Mouse (Mus musculus) lung, embryonic 16.5 days (tissue): ENCODE measurements around the gene Tuba3a. TPM values are rescaled to one million over a fixed set of nuclear protein-coding genes. Genes with fewer than 3 reads are reported as not detected.

Experiments
- ATAC-seq: fragments of 200-750 bp; cut with Nextera tagmentation; 2 replicates; pipeline ENCODE4 v1.8.0; 2017; ENCODE audit warnings: low read depth, mild to moderate bottlenecking, moderate library complexity
- H3K27ac ChIP-seq: fragments of 300-500 bp; sonication (generic); 2 replicates; pipeline ENCODE4 v1.5.1; 2014; ENCODE audit warnings: mild to moderate bottlenecking, control low read depth, low read length
- H3K27me3 ChIP-seq: fragments of 300-500 bp; sonication (generic); 2 replicates; pipeline ENCODE4 v1.6.1; 2014; ENCODE audit warnings: low read depth, low read length, mixed read lengths; ENCODE audit not compliant: control insufficient read depth, insufficient read depth
- H3K36me3 ChIP-seq: fragments of 300-500 bp; sonication (generic); 2 replicates; pipeline ENCODE4 v1.6.1; 2014; ENCODE audit warnings: low read length; ENCODE audit not compliant: control insufficient read depth, insufficient read depth
- H3K4me1 ChIP-seq: fragments of 300-500 bp; sonication (generic); replicated peaks from 2 replicates; pipeline ENCODE4 v1.6.1; 2014; ENCODE audit warnings: low read length, mixed read lengths; ENCODE audit not compliant: control insufficient read depth, insufficient read depth
- H3K4me2 ChIP-seq: fragments of 300-500 bp; sonication (generic); 2 replicates; pipeline ENCODE4 v1.6.1; 2014; ENCODE audit warnings: low read depth, low read length, control low read depth
- H3K4me3 ChIP-seq: fragments of 300-500 bp; sonication (generic); 2 replicates; pipeline ENCODE4 v1.5.1; 2014; ENCODE audit warnings: mild to moderate bottlenecking, low read length, control low read depth
- H3K9ac ChIP-seq: fragments of 300-500 bp; sonication (generic); 2 replicates; pipeline ENCODE4 v1.6.1; 2014; ENCODE audit warnings: low read length, control low read depth
- H3K9me3 ChIP-seq: fragments of 300-500 bp; sonication (generic); 2 replicates; pipeline ENCODE4 v1.6.1; 2016; ENCODE audit warnings: low read length; ENCODE audit not compliant: control insufficient read depth
- WGBS: fragments of 180-500 bp; shearing (Covaris S2); extraction: QIAGEN DNeasy Blood & Tissue Kit; methylation state at CpG from one replicate; pipeline ENCODE4 v1.1.7; 2014; 5-methylcytosine and 5-hydroxymethylcytosine counted together
- polyA plus RNA-seq: library from polyadenylated mRNA; unstranded; fragments of >200 nt; fragmentation: Nextera tagmentation; extraction: Ambion mirVana; gene quantifications from 2 replicates; pipeline ENCODE4 v1.2.1, GENCODE M21; 2015

The Tuba3a gene
- polyA plus RNA-seq, 1 experiment from 2014 or later: 0.16 TPM

DNA sequence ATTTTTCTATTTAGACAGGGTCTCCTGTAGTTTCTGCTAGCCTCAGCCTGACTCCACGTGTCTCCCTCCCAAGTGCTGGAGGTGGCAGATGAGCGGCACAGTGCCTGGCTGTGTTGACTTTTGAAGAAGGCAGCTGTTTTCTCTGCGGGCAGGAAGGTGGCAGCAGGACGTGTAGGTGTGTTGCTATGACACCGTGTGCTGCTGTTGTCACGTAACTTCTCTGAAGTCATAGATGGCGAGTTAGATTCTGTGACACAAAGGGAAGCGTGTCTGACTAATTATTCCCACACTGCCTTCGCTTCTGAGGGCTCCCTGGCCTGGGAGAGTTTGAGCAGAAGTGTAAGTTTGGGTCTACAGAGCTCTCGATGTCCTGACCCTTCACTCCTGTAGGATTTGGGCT lies 20.6 kb downstream of the Tuba3a start:
- H3K27me3 ChIP-seq: no peaks in the 10 kb centered on the region
- no peak overlapping the region for H3K27ac ChIP-seq
- H3K4me2 ChIP-seq: no peak overlapping the region
- WGBS: 30% methylated on average over 10 of the region's 10 CpGs
- no peak for ATAC-seq
- H3K4me1 ChIP-seq: no peaks in the 10 kb centered on the region
- H3K36me3 ChIP-seq: no peaks in the 10 kb centered on the region
- H3K9me3 ChIP-seq: no peaks in the 10 kb centered on the region
- H3K9ac ChIP-seq: no peak overlapping the region
- H3K4me3 ChIP-seq: no peak overlapping the region

DNA sequence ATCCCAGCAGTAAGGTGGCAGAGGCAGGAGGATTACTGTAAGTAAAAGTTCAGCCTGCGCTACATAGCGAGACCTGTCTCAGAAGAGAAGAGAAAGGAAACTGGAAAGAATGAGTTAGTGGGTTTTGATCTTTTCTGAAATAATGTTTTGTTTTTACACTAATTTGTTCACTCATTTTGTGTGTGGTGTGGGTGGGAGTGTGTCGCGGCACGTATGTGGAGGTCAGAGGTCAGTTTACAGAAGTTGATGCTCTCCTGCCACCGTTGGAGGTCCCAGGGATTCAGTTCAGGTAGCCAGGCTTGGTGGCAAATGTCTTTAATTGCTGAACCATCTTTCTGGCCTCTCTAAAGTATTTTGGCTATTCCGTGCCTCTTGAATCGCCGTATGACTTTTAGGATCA lies 21.6 kb downstream of the Tuba3a start:
- ATAC-seq: no peak
- H3K9me3 ChIP-seq: no peaks in the 10 kb centered on the region
- no peak overlapping the region for H3K9ac ChIP-seq
- no peak overlapping the region for H3K27ac ChIP-seq
- no peaks in the 10 kb centered on the region for H3K36me3 ChIP-seq
- no peak overlapping the region for H3K4me3 ChIP-seq
- no peak overlapping the region for H3K4me2 ChIP-seq
- no peaks in the 10 kb centered on the region for H3K4me1 ChIP-seq
- 72% methylated on average over 9 of the region's 9 CpGs for WGBS
- no peaks in the 10 kb centered on the region for H3K27me3 ChIP-seq

DNA sequence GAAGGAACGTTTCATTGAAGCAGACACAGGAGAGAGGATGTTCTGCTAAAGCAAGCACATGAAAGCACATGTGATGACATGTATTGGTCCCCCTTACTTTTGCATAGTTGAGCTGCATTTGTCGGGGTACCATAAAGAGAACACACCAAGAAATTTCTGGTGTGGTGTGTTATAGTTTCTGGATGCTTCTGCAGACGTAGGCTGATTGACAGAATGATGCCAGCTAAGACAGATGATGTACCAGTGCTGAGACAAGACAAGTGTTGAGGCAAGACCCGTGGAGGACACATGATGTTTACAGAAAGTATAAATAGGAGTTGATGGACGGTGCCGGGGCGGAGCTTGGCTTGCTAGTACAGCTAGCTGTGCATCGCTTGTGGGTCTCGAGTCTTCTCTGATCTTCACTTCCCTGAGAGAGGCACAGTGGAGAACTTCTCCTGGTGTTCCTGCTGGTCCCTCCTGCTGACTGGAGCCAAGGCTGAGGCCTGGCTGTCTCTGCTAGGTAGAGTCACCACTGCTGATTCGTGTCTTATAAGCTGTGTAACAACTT lies 25.8 kb downstream of the Tuba3a start:
- H3K9me3 ChIP-seq: no peaks in the 10 kb centered on the region
- no peak for ATAC-seq
- no peak overlapping the region for H3K27ac ChIP-seq
- H3K27me3 ChIP-seq: no peaks in the 10 kb centered on the region
- no peak overlapping the region for H3K4me2 ChIP-seq
- no peak overlapping the region for H3K4me3 ChIP-seq
- H3K36me3 ChIP-seq: no peaks in the 10 kb centered on the region
- H3K9ac ChIP-seq: no peak overlapping the region
- H3K4me1 ChIP-seq: no peaks in the 10 kb centered on the region
- WGBS: 54% methylated on average over 10 of the region's 10 CpGs

DNA sequence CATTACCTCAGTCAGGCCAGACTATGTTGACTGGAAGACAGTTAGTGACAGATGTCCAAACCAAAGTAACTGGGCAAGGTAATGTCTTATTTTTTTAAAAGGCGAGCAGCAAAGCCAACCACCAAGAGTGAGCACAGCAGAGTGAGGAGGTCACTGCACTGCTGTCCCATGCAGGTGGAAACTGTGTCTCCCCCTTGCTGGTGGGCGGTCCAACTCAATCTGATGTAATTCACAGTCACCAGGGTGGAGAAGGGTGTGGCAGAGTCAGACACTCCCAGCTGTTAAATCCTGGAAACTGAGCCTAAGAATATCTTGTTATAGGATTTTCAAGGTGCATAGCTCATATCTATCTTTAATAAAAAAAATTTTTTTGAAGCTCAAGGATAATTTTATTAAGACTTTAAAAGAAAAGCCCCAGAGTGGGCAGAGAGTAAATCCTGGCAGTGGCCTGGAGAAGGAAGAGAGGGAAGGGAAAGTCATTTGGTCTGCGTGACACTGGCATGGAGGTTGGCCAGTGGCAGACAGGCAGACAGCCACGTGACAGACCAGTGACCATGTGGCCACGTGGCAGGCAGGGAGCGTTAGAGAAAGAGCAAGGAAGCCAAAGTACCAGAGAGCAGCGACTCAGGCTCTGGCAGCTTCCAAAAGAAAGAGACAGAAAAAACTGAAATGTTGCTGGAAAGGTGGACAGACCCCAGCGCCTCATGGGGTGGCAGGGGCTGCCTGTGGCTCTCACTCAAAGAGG lies 29.4 kb downstream of the Tuba3a start:
- Histone ChIP-seq H3K27ac (no peak overlapping the region), H3K27me3 (no peaks in the 10 kb centered on the region), H3K36me3 (no peaks in the 10 kb centered on the region), H3K4me2 (no peak overlapping the region), H3K9ac (no peak overlapping the region), H3K9me3 (no peaks in the 10 kb centered on the region), H3K4me3 (no peak overlapping the region), H3K4me1 (no peaks in the 10 kb centered on the region)
- ATAC-seq: no peak
- 72% methylated on average over 8 of the region's 8 CpGs for WGBS

DNA sequence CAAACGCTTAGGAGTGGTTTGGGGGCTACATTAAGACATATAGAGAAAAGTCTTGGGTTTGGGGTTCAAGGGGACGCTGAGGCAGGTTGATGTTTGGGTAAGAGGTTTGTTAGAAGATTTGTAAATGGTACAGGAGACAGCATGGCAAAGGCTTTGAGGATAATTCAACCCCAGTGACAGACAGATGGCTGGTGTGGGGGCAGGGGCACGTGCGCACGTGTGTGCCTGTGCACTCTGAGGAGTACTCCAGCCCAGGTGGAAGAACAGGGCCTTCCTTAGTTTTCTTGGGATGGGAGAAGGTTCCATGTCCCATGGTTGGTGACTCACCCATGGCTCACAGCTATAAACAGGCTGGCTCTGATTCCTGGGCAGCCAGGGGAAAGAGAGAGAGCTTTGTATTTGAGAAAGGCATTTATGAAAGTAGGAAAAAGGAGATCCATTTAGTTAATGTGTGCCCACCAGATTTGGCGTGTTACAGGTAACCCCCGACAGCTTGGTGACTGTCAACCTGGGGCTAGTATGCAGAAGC lies 30.3 kb downstream of the Tuba3a start:
- H3K4me3 ChIP-seq: no peak overlapping the region
- no peak overlapping the region for H3K4me2 ChIP-seq
- no peaks in the 10 kb centered on the region for H3K9me3 ChIP-seq
- H3K27me3 ChIP-seq: no peaks in the 10 kb centered on the region
- H3K4me1 ChIP-seq: no peaks in the 10 kb centered on the region
- WGBS: 78% methylated on average over 7 of the region's 7 CpGs
- no peak for ATAC-seq
- H3K9ac ChIP-seq: no peak overlapping the region
- no peaks in the 10 kb centered on the region for H3K36me3 ChIP-seq
- H3K27ac ChIP-seq: no peak overlapping the region

DNA sequence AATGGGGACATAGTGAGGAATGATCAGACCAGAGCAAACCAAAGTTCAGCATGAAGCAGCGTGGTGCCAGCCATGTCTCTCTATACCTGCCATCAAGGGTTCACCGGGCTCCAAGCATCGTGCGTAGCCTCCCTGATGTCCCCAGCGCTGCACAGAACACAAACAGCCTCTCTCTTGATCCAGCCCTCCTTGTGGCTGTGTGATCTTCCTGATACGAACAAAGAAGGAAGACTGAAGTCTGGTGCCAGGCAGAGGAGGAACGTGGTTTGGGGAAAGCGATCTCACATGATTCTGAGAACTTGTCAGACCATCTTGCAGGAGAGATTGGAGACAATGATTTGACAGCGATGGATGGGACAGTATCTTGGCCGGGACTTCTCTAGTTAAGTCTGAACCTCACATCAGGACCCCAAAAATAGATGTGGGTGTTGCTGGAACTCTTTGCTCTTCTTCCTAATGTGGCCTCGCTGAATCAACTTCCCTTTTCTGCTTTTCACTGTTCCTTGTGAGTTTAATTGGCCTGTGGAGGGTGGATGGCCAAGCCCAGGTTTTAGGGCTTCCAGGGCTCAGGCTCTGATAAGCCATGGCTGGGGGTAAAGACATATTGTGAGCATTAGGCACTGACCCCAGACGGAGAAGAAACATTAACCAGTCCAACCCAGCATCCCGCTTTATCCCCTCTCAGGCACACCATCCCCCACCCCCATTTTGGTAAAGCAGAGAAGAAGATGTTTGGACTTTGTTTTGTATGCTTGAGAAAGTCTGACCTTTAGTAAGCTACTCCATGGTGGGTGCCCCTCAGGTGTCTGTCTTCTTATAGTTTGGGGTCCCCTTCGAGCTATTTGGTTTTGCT lies 31.8 kb downstream of the Tuba3a start:
- Histone ChIP-seq H3K27ac (no peak overlapping the region), H3K36me3 (no peaks in the 10 kb centered on the region), H3K4me1 (no peaks in the 10 kb centered on the region), H3K4me3 (no peak overlapping the region), H3K9me3 (no peaks in the 10 kb centered on the region), H3K27me3 (no peaks in the 10 kb centered on the region), H3K4me2 (no peak overlapping the region), H3K9ac (no peak overlapping the region)
- 70% methylated on average over 14 of the region's 14 CpGs for WGBS
- ATAC-seq: no peak

DNA sequence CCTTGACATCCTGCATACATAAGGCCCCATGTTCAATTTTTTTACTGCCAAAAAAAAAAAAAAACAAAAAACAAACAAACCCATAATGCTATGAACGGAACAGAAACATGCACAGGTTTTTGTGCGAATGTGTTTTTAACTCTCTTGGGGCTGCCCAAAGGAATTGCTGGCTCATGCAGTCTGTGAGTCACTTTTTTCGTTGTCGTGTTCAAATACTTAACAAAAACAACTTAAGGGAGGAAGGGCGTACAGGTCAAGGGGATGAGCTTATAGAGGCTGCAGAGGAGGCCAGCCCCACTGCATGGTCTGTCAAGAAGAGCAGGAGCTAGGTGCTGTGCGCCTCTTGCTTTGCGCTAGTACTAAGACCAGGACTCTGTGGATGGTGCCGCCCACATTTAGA lies 33.1 kb downstream of the Tuba3a start:
- ATAC-seq: no peak
- Histone ChIP-seq H3K27me3 (no peaks in the 10 kb centered on the region), H3K36me3 (no peaks in the 10 kb centered on the region), H3K4me3 (no peak overlapping the region), H3K27ac (no peak overlapping the region), H3K4me2 (no peak overlapping the region), H3K4me1 (no peaks in the 10 kb centered on the region), H3K9me3 (no peaks in the 10 kb centered on the region), H3K9ac (no peak overlapping the region)
- 82% methylated on average over 8 of the region's 8 CpGs for WGBS

DNA sequence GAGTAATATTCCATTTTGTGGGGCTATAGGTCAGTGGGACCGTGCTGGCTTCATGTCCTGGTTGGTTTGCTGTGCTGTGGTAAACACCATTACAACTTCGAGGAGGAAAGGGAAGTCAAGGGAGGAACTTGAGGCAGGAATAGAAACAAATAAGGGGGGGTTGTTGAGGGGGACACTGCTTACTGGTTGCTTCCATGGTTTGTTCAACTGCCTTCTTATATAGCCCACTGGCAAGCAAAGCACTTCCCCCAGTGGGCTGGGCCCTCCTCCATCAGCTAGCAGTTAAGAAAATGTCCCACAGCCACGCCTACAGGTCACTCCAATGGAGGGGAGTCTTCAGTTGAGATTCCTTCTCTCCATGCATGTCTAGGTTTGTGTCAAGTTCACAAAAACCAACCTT lies 33.6 kb downstream of the Tuba3a start:
- Histone ChIP-seq H3K4me2 (no peak overlapping the region), H3K4me3 (no peak overlapping the region), H3K9me3 (no peaks in the 10 kb centered on the region), H3K27me3 (no peaks in the 10 kb centered on the region), H3K27ac (no peak overlapping the region), H3K36me3 (no peaks in the 10 kb centered on the region), H3K9ac (no peak overlapping the region), H3K4me1 (no peaks in the 10 kb centered on the region)
- no peak for ATAC-seq
- 67% methylated on average over 3 of the region's 3 CpGs for WGBS

DNA sequence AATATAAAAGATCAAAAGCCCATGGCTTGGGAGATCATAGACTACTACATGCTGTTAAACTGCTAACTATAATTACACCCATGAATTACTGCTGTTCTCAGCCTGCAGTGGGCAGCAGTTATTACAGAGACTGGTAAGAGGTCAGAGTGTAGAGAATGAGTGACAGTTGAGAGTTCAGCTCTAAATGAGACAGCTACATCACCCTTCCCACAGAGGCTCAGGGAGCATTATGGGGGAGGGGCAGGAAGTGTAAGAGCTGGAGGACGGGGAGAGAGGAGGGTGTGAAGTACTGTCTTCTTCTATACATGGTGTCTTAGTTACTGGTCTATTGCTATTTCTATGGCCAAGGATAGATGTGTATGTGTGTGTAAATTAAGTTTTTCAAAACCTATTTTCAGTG lies 41.3 kb downstream of the Tuba3a start:
- H3K4me1 ChIP-seq: no peaks in the 10 kb centered on the region
- no peak overlapping the region for H3K4me2 ChIP-seq
- H3K9ac ChIP-seq: no peak overlapping the region
- H3K4me3 ChIP-seq: no peak overlapping the region
- 29% methylated on average over 1 of the region's 1 CpGs for WGBS
- no peaks in the 10 kb centered on the region for H3K9me3 ChIP-seq
- no peaks in the 10 kb centered on the region for H3K36me3 ChIP-seq
- no peaks in the 10 kb centered on the region for H3K27me3 ChIP-seq
- no peak overlapping the region for H3K27ac ChIP-seq
- ATAC-seq: no peak
